Mouse (Mus musculus) cerebellum, adult 2 months (tissue): ENCODE results near the gene Apold1. TPM values are rescaled to one million over a fixed set of nuclear protein-coding genes. Genes with fewer than 3 reads are reported as not detected.

Source experiments
- DNase-seq, 2 experiments: peaks; one replicate each; pipeline ENCODE4 v3.0.0; 2021
- H3K27ac ChIP-seq: fragments of 200-500 bp; 2 replicates; pipeline ENCODE4 v1.5.1; 2012; ENCODE audit warnings: low read length, control low read depth, inconsistent platforms; ENCODE audit not compliant: insufficient read depth
- H3K27me3 ChIP-seq: fragments of 200-500 bp; 2 replicates; pipeline ENCODE4 v1.6.1; 2012; ENCODE audit warnings: inconsistent platforms, mild to moderate bottlenecking, low read length, moderate library complexity; ENCODE audit not compliant: control insufficient read depth, insufficient read depth
- H3K4me1 ChIP-seq: fragments of 200-500 bp; 2 replicates; pipeline ENCODE4 v1.6.1; 2011; ENCODE audit warnings: low read length; ENCODE audit not compliant: control insufficient read depth, insufficient read depth
- H3K4me3 ChIP-seq: fragments of 200-500 bp; replicated peaks from 2 replicates; pipeline ENCODE3; 2011; ENCODE audit warnings: mild to moderate bottlenecking, low read depth, low read length, control low read depth; ENCODE audit not compliant: insufficient read depth
- CTCF ChIP-seq: fragments of 200-500 bp; IDR thresholded peaks from 2 replicates; pipeline ENCODE4 v1.5.1; 2011; ENCODE audit warnings: low read depth, mild to moderate bottlenecking, control low read depth, low read length, moderate library complexity, borderline replicate concordance; ENCODE audit not compliant: insufficient read depth
- POLR2A ChIP-seq: fragments of 200-500 bp; IDR thresholded peaks from 2 replicates; pipeline ENCODE4 v1.6.1; 2011; ENCODE audit warnings: low read length, control low read depth, borderline replicate concordance; ENCODE audit not compliant: insufficient read depth
- WGBS: fragments of 180-500 bp; shearing (Covaris S2); methylation state at CpG from one replicate; pipeline ENCODE4 v1.1.7; 2018; 5-methylcytosine and 5-hydroxymethylcytosine counted together
- polyA plus RNA-seq: library from polyadenylated mRNA; depleted of rRNA; stranded (reverse); fragments of >200 nt; gene quantifications from 2 replicates; pipeline ENCODE4 v1.2.3, GENCODE M21; 2012; rRNA removed

Apold1 gene
- polyA plus RNA-seq, 1 experiment = 1.5 TPM

DNA sequence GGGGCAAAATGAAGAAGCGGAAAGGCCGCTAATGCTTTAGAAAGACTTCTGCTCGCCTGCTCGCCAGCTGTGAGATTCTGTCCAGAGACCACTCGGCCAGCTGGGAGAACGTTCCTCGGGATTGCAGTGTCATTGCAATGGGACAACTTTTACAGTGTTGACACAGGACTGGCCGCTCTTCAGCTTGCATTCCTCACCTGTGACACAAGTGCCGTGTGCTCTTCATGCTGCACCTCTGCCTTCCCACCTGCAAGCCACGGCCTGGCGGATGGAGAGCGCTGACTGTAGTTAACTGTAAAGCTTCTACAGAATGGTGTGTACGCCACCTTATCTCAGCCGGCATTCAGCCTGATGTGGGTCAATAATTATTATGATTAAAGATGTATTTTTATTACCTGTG, 41.9 kb downstream of the Apold1 start:
- TF ChIP-seq POLR2A (no peak), CTCF (no peak)
- H3K4me3 ChIP-seq = no peak overlapping the region
- WGBS = 93% methylated on average over 14 of the region's 14 CpGs
- H3K4me1 ChIP-seq = no peaks in the 10 kb centered on the region
- no peak for DNase-seq
- no peak overlapping the region for H3K27ac ChIP-seq
- no peaks in the 10 kb centered on the region for H3K27me3 ChIP-seq

DNA sequence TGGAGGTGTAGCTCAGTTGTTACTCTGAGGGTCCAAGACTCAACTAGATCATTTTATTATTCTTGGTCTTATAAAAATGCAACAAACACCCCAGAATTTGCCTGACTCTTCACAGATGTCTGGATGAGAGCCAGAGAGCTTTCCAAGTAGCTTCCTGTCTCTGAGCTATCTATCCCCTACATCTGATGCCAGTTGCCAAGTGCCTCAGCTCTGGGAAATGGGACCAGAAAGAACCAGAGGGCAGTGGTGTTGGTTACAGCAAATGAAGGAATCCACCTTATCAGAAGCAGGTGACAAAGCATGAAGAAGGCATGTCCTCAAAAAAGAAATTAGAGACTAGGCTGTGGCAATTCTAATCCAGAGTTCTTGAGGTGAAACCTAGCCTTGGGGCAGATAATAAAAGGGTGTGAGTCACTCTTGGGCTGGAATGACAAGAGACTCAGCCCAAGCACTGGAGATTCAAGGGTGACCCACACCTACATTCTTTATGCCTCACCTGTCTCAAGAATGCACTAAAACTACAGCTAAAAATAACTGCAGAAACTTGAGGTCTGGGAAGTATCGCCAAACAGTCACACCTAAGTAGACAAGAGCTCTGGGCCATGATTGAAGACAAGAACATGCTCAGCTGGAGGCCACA, 43.4 kb downstream of the Apold1 start:
- no peak for DNase-seq
- Histone ChIP-seq H3K27me3 (no peaks in the 10 kb centered on the region), H3K4me1 (no peaks in the 10 kb centered on the region), H3K4me3 (no peak overlapping the region), H3K27ac (no peak overlapping the region)
- WGBS = 93% methylated on average over 1 of the region's 1 CpGs
- TF ChIP-seq CTCF = no peak
- no peak for TF ChIP-seq POLR2A

- TF ChIP-seq POLR2A (no peak), CTCF (peak; percentile 21; the same call in 1 of the 2 replicates)
- no peak overlapping the region for H3K4me3 ChIP-seq
- H3K27me3 ChIP-seq = no peaks in the 10 kb centered on the region
- no peak overlapping the region for H3K27ac ChIP-seq
- DNase-seq = peak in 1 of 2 experiments; percentile 20
- H3K4me1 ChIP-seq = no peaks in the 10 kb centered on the region
- 12% methylated on average over 3 of the region's 3 CpGs for WGBS
These were observed 44.7 kb downstream of the Apold1 start for GRCm38 (mm10) chr6:135026232-135026631.

DNA sequence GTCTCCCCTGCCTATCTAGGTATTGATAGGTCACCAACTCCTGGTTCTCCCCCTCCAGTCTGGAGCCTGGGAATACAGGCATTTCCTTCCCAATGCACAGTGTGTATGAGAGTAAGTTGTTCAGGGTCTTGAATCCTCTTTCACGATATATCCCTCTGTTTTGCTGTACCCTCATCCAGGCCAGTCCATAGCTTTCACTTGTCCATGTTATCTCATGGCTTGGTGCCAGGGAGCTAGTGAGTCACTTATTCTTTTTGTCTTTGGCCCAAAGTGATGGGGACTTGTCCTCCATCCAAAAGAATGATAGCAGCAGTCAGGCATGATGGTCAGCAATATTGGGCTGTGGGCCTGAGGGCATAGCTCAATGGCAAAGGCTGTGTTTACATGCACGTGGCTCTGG, 45.2 kb downstream of the Apold1 start:
- 72% methylated on average over 2 of the region's 2 CpGs for WGBS
- H3K4me1 ChIP-seq = no peaks in the 10 kb centered on the region
- no peak overlapping the region for H3K27ac ChIP-seq
- no peak for DNase-seq
- no peak overlapping the region for H3K4me3 ChIP-seq
- TF ChIP-seq CTCF (no peak), POLR2A (no peak)
- H3K27me3 ChIP-seq = no peaks in the 10 kb centered on the region

- Histone ChIP-seq H3K27ac (no peak overlapping the region), H3K27me3 (no peaks in the 10 kb centered on the region), H3K4me1 (no peaks in the 10 kb centered on the region), H3K4me3 (no peak overlapping the region)
- TF ChIP-seq POLR2A (no peak), CTCF (no peak)
- DNase-seq = no peak
- 76% methylated on average over 4 of the region's 4 CpGs for WGBS
These were observed 47.7 kb downstream of the Apold1 start for GRCm38 (mm10) chr6:135029246-135029645.

Other genes starting within 250 kb of the Apold1 start
- 18.8 and 19.8 TPM in 2 replicates for gene Dusp16, start 189.1 kb upstream of the Apold1 start, polyA plus RNA-seq
- 42.3 and 47.6 TPM in 2 replicates for gene Crebl2, start 151.6 kb upstream of the Apold1 start, polyA plus RNA-seq
- 30.5 and 32.5 TPM in 2 replicates for gene Gpr19, start 83.1 kb upstream of the Apold1 start, polyA plus RNA-seq
- 45.6 and 52.7 TPM in 2 replicates for gene Cdkn1b, start 61.3 kb upstream of the Apold1 start, polyA plus RNA-seq
- gene Ddx47, start 29.9 kb downstream of the Apold1 start, polyA plus RNA-seq = 83.0 and 84.6 TPM in 2 replicates
- 0.05 and 0.06 TPM in 2 replicates for gene Gprc5a, start 83.9 kb downstream of the Apold1 start, polyA plus RNA-seq
- 0.16 and 0.18 TPM in 2 replicates for gene Gprc5d, start 136.6 kb downstream of the Apold1 start, polyA plus RNA-seq
- gene Fam234b, start 216.3 kb downstream of the Apold1 start, polyA plus RNA-seq = 115 and 118 TPM in 2 replicates
- 20.8 and 22.9 TPM in 2 replicates for gene Hebp1, start 216.3 kb downstream of the Apold1 start, polyA plus RNA-seq